Mouse (Mus musculus) liver, embryonic 14.5 days (tissue): ENCODE data around the gene Mob3a. TPM values are rescaled to one million over a fixed set of nuclear protein-coding genes. Genes with fewer than 3 reads are reported as not detected.

Source experiments
- ATAC-seq: fragments of 200-750 bp; cut with Nextera tagmentation; 2 replicates; pipeline ENCODE4 v1.8.0; 2017; ENCODE audit warnings: moderate number of reproducible peaks, mild to moderate bottlenecking, moderate library complexity; ENCODE audit not compliant: insufficient read depth
- DNase-seq, 3 experiments: peaks; one replicate each; pipeline ENCODE4 v3.0.0-alpha.2; 2012 to 2013; ENCODE audit warnings: low read depth in 3 of 3, low spot score in 3 of 3
- H3K27ac ChIP-seq: fragments of 300-500 bp; sonication (generic); 2 replicates; pipeline ENCODE4 v1.5.1; 2014; ENCODE audit warnings: moderate library complexity, mild to moderate bottlenecking, control low read depth, inconsistent platforms
- H3K27me3 ChIP-seq: fragments of 300-500 bp; sonication (generic); 2 replicates; pipeline ENCODE4 v1.6.1; 2014; ENCODE audit warnings: mild to moderate bottlenecking, low read length, moderate library complexity; ENCODE audit not compliant: control insufficient read depth, insufficient read depth
- H3K36me3 ChIP-seq: fragments of 300-500 bp; sonication (generic); replicated peaks from 2 replicates; pipeline ENCODE4 v1.6.1; 2014; ENCODE audit warnings: low read depth; ENCODE audit not compliant: control insufficient read depth, insufficient read depth
- H3K4me1 ChIP-seq, 2 experiments: fragments of 200-500 bp in 1 of 2; fragments of 300-500 bp in 1 of 2; sonication (generic) in 1 of 2; replicated peaks; 2 replicates each; pipeline ENCODE4 v1.6.1; 2012 to 2014; ENCODE audit warnings: antibody characterized with exemption in 1 of 2, inconsistent platforms in 1 of 2, low read length in 1 of 2; ENCODE audit not compliant: control insufficient read depth in 2 of 2, insufficient read depth in 2 of 2
- H3K4me2 ChIP-seq: fragments of 300-500 bp; sonication (generic); 2 replicates; pipeline ENCODE4 v1.6.1; 2014; ENCODE audit warnings: low read depth, mild to moderate bottlenecking, control low read depth, moderate library complexity
- H3K4me3 ChIP-seq, 2 experiments: fragments of 200-500 bp in 1 of 2; fragments of 300-500 bp in 1 of 2; sonication (generic) in 1 of 2; 2 replicates each; pipeline ENCODE4 v1.5.1; 2012 to 2014; ENCODE audit warnings: low read depth in 2 of 2, low read length in 2 of 2, mild to moderate bottlenecking in 2 of 2, control low read depth in 1 of 2, inconsistent platforms in 1 of 2, moderate library complexity in 1 of 2; ENCODE audit not compliant: insufficient read depth in 1 of 2
- H3K9ac ChIP-seq: fragments of 300-500 bp; sonication (generic); replicated peaks from 2 replicates; pipeline ENCODE4 v1.6.1; 2014; ENCODE audit warnings: mild to moderate bottlenecking, control low read depth, moderate library complexity
- H3K9me3 ChIP-seq: fragments of 300-500 bp; sonication (generic); 2 replicates; pipeline ENCODE4 v1.6.1; 2016; ENCODE audit warnings: low read length, mixed read lengths; ENCODE audit not compliant: control insufficient read depth
- CTCF ChIP-seq: IDR thresholded peaks from 2 replicates; pipeline ENCODE4 v1.5.1; 2016; ENCODE audit warnings: antibody characterized with exemption, low read depth, control low read depth
- EP300 ChIP-seq: IDR thresholded peaks from 2 replicates; pipeline ENCODE4 v1.6.1; 2016; ENCODE audit warnings: antibody characterized with exemption, low read depth
- WGBS: fragments of 180-500 bp; shearing (Covaris S2); extraction: QIAGEN DNeasy Blood & Tissue Kit; methylation state at CpG from one replicate; pipeline ENCODE4 v1.1.7; 2014; ENCODE audit not compliant: insufficient replicate concordance; 5-methylcytosine and 5-hydroxymethylcytosine counted together
- polyA plus RNA-seq, 2 experiments: library from polyadenylated mRNA; depleted of rRNA in 1 of 2; stranded (reverse) in 1 of 2; unstranded in 1 of 2; fragments of >200 nt; fragmentation: Nextera tagmentation in 1 of 2; extraction: Ambion mirVana in 1 of 2; gene quantifications; 2 replicates each; pipeline versions ENCODE4 v1.2.1 to v1.2.3; 2012 to 2014

The Mob3a gene
- polyA plus RNA-seq, 2 experiments = 13.0 to 14.2 TPM

DNA sequence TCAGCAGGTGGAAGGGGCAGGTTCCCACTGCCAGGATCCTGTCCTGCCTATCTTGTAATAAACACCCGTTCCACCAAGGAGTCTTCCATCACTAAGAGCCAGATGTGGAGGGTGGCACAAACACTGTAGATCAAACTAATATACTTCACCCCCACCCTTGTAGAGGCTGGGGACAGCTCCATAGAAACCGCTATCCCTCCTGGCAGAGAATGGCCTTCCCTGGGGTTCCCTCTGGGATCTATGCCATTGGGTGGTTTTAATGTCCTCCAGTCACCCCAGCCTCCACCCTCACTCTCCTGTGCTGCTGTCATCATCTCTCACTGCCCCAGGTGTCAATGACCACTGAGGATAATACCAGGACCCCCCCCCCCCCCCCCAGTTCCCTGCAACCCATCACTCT is 31.2 kb downstream of the Mob3a start:
- Histone ChIP-seq H3K4me1 (peaks cover 21 to 22% of the 10 kb centered on the region in 2 experiments), H3K4me2 (no peak overlapping the region), H3K9me3 (no peaks in the 10 kb centered on the region), H3K27me3 (no peaks in the 10 kb centered on the region), H3K9ac (no peak overlapping the region), H3K27ac (no peak overlapping the region), H3K36me3 (peaks cover 62% of the 10 kb centered on the region), H3K4me3 (no peak overlapping the region)
- ATAC-seq = no peak
- DNase-seq = no peak
- 89% methylated on average over 2 of the region's 2 CpGs for WGBS
- TF ChIP-seq CTCF (no peak), EP300 (no peak)

DNA sequence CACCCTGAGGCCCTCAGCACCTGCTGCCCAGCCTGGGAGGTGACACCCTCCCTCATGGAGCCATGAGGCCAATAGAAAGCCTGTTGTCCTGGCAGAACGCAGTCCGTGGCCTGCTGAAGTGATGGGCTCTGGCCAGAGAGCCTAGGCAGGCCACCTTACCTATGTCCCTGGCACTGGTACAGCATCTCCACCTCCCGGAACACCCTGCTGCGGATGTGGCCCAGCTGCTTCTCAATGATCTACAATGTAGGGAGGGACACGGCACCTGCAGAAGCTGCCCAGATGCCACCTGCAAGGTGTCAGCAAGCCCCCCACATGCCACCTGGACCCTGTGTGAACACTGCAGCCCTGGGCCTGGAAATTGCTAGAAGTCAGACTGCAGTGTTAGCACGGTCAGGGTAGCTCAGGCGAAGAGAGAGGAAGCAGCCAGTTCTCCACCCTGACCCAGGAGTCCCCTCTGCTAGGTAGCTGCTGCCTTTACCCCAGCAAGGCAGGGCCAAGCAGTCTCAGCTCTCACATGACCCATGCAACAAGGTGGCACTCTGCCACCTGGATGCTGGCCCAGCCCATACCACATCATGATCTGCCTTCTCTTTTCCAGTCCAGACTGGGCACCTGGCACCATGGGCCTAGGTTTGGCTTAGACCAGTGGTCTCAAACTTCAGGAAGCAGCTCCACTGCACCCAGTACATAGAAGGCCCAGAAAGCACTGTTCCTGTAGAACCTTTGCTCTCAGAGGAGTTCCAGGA is 31.9 kb downstream of the Mob3a start:
- H3K9me3 ChIP-seq = no peaks in the 10 kb centered on the region
- DNase-seq = no peak
- H3K36me3 ChIP-seq = peaks cover 62% of the 10 kb centered on the region
- H3K4me1 ChIP-seq = peaks cover 26 to 27% of the 10 kb centered on the region in 2 experiments
- H3K27ac ChIP-seq = no peak overlapping the region
- no peak overlapping the region for H3K9ac ChIP-seq
- 90% methylated on average over 7 of the region's 7 CpGs for WGBS
- ATAC-seq = no peak
- no peak overlapping the region for H3K4me2 ChIP-seq
- no peak overlapping the region for H3K4me3 ChIP-seq
- H3K27me3 ChIP-seq = no peaks in the 10 kb centered on the region
- TF ChIP-seq EP300 = no peak
- no peak for TF ChIP-seq CTCF

DNA sequence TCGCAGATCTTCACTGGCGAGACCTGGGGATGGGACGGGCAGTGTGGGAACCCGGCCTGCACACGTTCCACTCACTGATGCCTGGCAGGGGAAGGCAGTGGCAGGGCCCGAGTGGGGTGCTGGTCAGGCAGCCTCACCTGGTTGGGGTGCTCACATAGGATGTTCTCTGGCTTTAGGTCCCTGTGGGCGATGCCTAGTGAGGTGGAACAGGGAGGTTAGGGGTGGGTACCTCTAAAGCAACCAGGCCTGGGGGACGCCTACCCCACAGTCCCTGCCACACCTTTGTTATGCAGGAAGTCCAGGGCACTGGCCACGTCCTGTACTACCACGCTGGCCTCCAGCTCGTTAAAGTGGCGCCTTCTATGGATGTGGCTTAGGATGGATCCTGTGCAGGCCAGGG is 32.8 kb downstream of the Mob3a start:
- Histone ChIP-seq H3K36me3 (peaks cover 62% of the 10 kb centered on the region), H3K9me3 (no peaks in the 10 kb centered on the region), H3K27me3 (no peaks in the 10 kb centered on the region), H3K4me2 (no peak overlapping the region), H3K4me1 (peaks cover 28% of the 10 kb centered on the region in 2 experiments), H3K9ac (no peak overlapping the region), H3K4me3 (no peak overlapping the region), H3K27ac (no peak overlapping the region)
- 84% methylated on average over 12 of the region's 12 CpGs for WGBS
- ATAC-seq (no peak), DNase-seq (no peak)
- TF ChIP-seq CTCF (no peak), EP300 (no peak)

GRCm38 (mm10) chr10:80668614-80669013 is 33.2 kb downstream of the Mob3a start:
- H3K4me1 ChIP-seq = peaks cover 28 to 32% of the 10 kb centered on the region in 2 experiments
- ATAC-seq = no peak
- 73% methylated on average over 11 of the region's 11 CpGs for WGBS

DNA sequence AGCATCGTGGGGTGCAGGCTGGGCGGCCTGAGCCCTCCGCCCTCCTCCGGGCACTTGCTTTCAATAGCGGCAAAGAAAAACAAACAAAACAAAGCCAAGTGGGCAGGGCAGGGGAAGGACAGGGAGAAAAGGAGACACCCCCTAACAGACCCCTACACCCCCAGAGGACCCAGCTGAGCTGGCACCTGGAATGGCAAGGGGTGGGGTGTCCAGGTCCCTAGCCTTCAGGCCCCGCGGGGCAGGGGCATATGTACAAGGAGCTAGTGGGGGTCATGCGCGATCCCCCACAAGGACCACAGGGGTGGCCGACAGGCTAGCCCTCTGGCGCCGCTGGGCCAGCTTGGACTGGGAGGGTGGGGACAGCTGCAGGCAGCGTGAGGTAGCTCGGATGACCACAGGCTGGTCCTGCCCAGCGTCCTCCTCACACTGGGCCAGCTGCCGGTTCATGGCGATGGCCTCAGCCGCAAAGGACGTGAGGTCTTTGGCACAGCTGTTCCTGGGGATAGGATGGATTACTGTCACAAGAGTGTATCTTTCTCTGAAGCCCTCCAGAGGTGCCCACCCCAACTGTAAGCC is 34.9 kb downstream of the Mob3a start:
- 88% methylated on average over 19 of the region's 19 CpGs for WGBS
- peaks cover 58% of the 10 kb centered on the region for H3K36me3 ChIP-seq
- H3K9me3 ChIP-seq = no peaks in the 10 kb centered on the region
- TF ChIP-seq EP300 (no peak), CTCF (no peak)
- ATAC-seq (no peak), DNase-seq (no peak)
- H3K4me2 ChIP-seq = no peak overlapping the region
- no peak overlapping the region for H3K9ac ChIP-seq
- no peaks in the 10 kb centered on the region for H3K27me3 ChIP-seq
- no peak overlapping the region for H3K27ac ChIP-seq
- H3K4me1 ChIP-seq = peaks cover 25 to 28% of the 10 kb centered on the region in 2 experiments
- no peak overlapping the region for H3K4me3 ChIP-seq

More at GRCm38 (mm10) chr10:80668614-80669013, 33.2 kb downstream of the Mob3a start:
- Histone ChIP-seq H3K9ac (no peak overlapping the region), H3K27me3 (no peaks in the 10 kb centered on the region), H3K27ac (no peak overlapping the region), H3K4me3 (no peak overlapping the region), H3K4me2 (no peak overlapping the region), H3K36me3 (peaks cover 62% of the 10 kb centered on the region), H3K9me3 (no peaks in the 10 kb centered on the region)
- DNase-seq = no peak
- no peak for TF ChIP-seq EP300
- no peak for TF ChIP-seq CTCF
